ENCODE assay signal across 24 mouse cellular contexts in the genomic region with DNA sequence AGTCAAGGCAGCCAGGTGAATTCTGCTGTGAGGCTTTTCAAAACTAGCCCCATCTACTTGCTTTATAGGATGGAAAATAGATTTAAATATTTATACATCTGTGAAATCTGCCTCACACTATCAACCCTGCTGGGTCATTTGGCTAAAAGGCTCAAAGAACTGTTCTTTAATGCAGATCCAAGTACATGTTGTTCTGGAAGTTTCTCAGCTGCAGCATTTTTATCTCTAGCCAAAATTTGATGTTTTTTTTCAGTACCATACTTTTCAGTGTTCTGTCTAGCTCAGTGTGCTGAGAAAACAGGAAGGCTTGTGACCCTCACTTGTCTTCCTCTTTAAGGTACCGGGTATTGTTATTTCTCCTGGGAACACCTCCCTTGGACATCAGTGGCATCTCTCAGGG.
"Had no signal": no experiment of that assay in that cellular context is flagged by ENCODE, and none has a peak within 500 bp of the region (broad histone marks: within the 10 kb centered on the region; RNA-seq: fewer than 3 reads in every experiment).

No protein-coding gene starts in this region.

- H3K4me3 ChIP-seq: heart, adult 2 months; heart, embryonic 13.5 days; heart, embryonic 15.5 days; hindbrain, embryonic 13.5 days; hindbrain, embryonic 15.5 days; intestine, embryonic 15.5 days; layer of hippocampus, adult 2 months; left cerebral cortex, adult 2 months; limb, embryonic 10.5 days; limb, embryonic 12.5 days had no signal

- H3K9me3 ChIP-seq: heart, embryonic 13.5 days; heart, embryonic 15.5 days; hindbrain, embryonic 13.5 days; hindbrain, embryonic 15.5 days; intestine, embryonic 15.5 days; limb, embryonic 10.5 days; limb, embryonic 12.5 days had no signal

- H3K27me3 ChIP-seq: heart, embryonic 13.5 days; heart, embryonic 15.5 days; hindbrain, embryonic 13.5 days; hindbrain, embryonic 15.5 days; intestine, embryonic 15.5 days; limb, embryonic 12.5 days had no signal

- H3K9ac ChIP-seq: forebrain, postnatal 0 days; heart, embryonic 13.5 days; heart, embryonic 15.5 days; hindbrain, embryonic 13.5 days; hindbrain, embryonic 15.5 days; intestine, embryonic 15.5 days; limb, embryonic 12.5 days had no signal

- DNase-seq: forebrain, postnatal 0 days; gastrocnemius, postnatal 14 days; gastrocnemius, postnatal 36 days; heart, adult 11 months; heart, adult 2 months; heart, postnatal 14 days; heart, postnatal 36 days; kidney, adult 18-20 months; kidney, adult 8-10 months; kidney, postnatal 10 days; kidney, postnatal 25 days; kidney, postnatal 4 days had no signal

- H3K27ac ChIP-seq: heart, adult 2 months; heart, embryonic 13.5 days; heart, embryonic 15.5 days; hindbrain, embryonic 13.5 days; hindbrain, embryonic 15.5 days; intestine, embryonic 15.5 days; layer of hippocampus, adult 2 months; left cerebral cortex, adult 2 months; limb, embryonic 10.5 days; limb, embryonic 12.5 days had no signal

- ATAC-seq: forebrain, postnatal 0 days; inflammation-experienced regulatory T-cells, adult 6 months; intestine, embryonic 15.5 days; intestine, postnatal 0 days had no signal

- H3K36me3 ChIP-seq: heart, embryonic 13.5 days; heart, embryonic 15.5 days; hindbrain, embryonic 13.5 days; hindbrain, embryonic 15.5 days; intestine, embryonic 15.5 days; limb, embryonic 10.5 days; limb, embryonic 12.5 days had no signal

- H3K4me1 ChIP-seq: heart, embryonic 13.5 days; heart, embryonic 15.5 days; hindbrain, embryonic 13.5 days; hindbrain, embryonic 15.5 days; intestine, embryonic 15.5 days; limb, embryonic 10.5 days; limb, embryonic 12.5 days had no signal

- H3K4me2 ChIP-seq: heart, embryonic 11.5 days; heart, embryonic 13.5 days; heart, embryonic 15.5 days; hindbrain, embryonic 13.5 days; hindbrain, embryonic 15.5 days; intestine, embryonic 15.5 days; limb, embryonic 12.5 days had no signal
